Mouse (Mus musculus): ENCODE results near the gene Slc4a5. TPM values are rescaled to one million over a fixed set of nuclear protein-coding genes. Genes with fewer than 3 reads are reported as not detected.
"Not testable (repeated sequence)": the region's sequence is repeated elsewhere in the genome, so short reads cannot be mapped to it uniquely, and the experiment has no call there.

The Slc4a5 gene
- total RNA-seq, 2 experiments from 2014 or later, result not detected

DNA sequence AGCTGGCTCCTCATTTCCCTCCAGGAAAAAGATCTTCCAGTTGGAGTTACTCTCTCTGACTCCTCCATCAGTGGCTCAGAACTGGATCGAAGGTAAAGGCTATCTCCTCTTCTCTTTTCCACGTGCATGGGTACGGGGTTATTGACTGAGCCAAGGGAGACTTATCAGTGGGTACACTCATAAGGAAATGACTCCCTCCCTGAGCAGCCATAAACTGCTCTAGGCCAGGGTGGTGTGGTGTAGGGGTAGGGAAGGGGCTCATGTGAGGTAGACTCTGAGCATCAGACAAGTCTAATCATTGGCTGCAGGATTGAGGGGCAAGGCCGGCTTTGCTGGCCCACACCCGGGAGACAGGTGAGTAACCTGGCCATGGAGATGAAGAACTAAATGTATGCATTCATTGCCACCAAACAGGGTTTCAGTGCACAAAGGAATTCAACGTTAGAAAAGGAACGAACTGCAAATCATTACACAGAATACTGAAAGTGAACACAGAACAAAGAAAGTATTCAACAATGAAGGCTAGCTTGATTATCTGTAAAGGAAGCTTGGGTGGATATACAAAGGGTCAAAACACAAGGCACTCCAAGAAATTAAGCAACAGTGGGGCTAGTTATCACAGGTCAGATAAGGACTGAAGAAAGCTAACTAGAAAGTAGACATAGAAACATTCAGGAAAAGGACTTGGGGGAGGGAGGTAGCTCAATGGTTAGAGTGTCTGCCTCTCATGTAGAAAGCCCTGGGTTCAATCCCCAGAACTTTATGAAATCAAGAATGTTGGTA is 81.0 kb downstream of the Slc4a5 start:
- no peak for ATAC-seq (replicated peaks; ENCODE audit: poor library complexity, severe bottlenecking)

DNA sequence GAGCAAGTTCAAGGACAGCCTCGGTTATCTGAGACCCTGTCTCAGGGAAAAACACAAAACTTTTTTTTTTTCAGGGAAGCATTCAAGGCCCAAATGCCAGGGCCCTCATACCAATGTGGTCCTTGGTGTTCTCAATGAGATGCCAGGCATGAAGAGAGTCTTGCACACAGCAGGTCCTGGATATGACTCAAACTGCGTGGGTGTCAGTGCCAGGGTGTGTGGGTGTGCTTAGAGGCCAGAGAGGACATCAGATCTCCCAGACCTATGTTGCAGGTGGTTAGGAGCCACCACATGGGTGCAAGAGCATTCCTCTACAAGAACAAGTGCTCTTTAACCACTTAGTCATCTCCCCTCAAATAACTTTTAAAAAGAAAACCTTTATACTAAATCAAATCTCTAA is 81.7 kb downstream of the Slc4a5 start:
- no peak for ATAC-seq (replicated peaks; ENCODE audit: poor library complexity, severe bottlenecking)

- ATAC-seq (replicated peaks; ENCODE audit: poor library complexity, severe bottlenecking), result no peak
These were observed 82.6 kb downstream of the Slc4a5 start for GRCm38 (mm10) chr6:83302264-83302663.

DNA sequence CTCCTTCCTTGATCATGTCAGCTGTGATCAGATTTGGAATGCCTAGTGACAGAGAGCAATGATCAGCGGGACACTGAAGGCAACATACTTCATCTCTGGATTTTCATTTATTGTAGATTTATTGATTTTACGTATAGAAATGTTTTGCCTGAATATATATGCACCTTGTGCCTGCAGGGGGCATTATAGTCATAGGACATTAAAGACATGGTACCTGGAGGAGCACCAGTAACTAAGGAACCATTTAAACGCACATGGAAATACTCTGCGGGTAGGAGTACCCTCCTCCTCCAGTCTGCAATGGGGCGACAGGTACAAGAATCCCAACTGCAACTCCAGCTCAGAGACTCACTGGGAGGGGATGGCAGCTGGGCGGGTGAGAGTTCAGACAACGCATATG is 89.4 kb downstream of the Slc4a5 start:
- ATAC-seq (replicated peaks; ENCODE audit: poor library complexity, severe bottlenecking), result no peak

- no peak for ATAC-seq (replicated peaks; ENCODE audit: poor library complexity, severe bottlenecking)
These were observed 91.6 kb downstream of the Slc4a5 start for GRCm38 (mm10) chr6:83311206-83311605.

GRCm38 (mm10) chr6:83312021-83312420 is 92.4 kb downstream of the Slc4a5 start:
- ATAC-seq (replicated peaks; ENCODE audit: poor library complexity, severe bottlenecking), result no peak

- no peak for ATAC-seq (replicated peaks; ENCODE audit: poor library complexity, severe bottlenecking)
These were observed 92.9 kb downstream of the Slc4a5 start for GRCm38 (mm10) chr6:83312514-83312913.

DNA sequence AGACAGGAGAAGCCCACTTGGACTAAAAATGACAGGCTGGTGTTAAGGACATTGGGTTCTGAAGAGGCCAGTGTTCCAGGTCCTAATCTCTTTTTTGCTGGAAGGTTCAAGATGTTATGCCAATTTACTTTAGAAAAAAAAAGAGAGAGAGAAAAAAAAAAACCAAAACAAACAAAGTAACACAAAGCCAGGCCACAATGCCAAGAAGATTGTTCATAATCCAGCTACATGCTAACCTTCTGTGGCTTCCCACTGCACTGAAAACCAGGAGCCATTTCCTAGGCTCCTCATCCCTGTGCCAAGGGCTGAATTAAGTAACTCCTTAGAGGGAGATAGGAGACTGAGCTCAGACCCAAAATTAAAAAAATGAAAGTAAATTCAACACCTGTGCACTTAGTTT is 95.7 kb downstream of the Slc4a5 start:
- ATAC-seq (replicated peaks; ENCODE audit: poor library complexity, severe bottlenecking), result no peak

GRCm38 (mm10) chr6:83316022-83316421 is 96.4 kb downstream of the Slc4a5 start:
- ATAC-seq (replicated peaks; ENCODE audit: poor library complexity, severe bottlenecking), result no peak

DNA sequence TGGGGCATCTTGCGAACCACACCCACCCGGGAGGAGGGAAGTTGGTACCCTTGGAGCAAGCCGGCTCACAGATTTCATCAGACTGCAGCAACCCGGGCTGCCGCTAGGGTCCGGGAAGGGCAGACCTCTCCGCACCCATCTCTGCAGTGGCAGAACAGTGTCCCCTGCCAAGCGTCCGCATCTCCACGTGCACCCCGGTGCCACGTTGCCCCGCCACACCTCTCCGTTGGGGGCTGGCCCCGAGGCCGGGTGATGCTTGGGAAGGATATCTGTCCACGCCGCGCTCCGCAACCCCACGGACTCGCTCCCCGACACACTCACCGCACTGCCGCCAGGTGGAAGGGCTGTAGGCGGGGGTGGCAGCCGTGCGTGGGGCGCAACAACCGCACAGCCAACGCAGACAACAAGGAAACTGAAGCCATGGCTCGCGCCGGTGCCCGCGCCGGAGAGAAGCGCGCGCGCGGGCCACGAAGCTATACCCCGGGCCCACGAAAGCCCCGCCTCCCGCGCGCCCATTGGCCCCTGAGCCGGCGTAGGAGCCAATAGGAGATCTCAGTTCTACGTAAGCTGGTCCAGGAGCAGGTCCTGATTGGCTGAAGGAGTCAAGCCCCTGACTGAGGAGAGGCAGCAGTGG is 97.6 kb downstream of the Slc4a5 start:
- peak; percentile 91 for ATAC-seq (replicated peaks; ENCODE audit: poor library complexity, severe bottlenecking)

DNA sequence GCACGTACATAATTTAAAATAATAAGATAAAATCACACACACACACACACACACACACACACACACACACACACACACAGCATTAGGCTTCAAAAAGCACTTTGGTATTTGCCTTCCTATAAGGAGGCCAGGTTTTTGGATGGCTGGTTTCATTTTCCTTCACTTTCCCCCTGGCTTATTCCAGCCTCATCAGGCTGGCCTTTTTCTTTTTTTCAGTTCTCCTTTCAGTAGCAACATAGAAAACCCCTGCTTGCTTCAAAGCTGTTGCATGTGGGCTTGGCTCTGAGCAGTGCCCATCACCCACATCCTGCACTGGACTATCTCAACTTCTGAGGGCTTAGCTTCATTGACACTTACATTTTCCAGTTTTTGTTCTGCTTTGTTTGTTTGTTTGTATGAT is 102.3 kb downstream of the Slc4a5 start:
- ATAC-seq (replicated peaks; ENCODE audit: poor library complexity, severe bottlenecking), result peak; percentile 15

- no peak for ATAC-seq (replicated peaks; ENCODE audit: poor library complexity, severe bottlenecking)
These were observed 103.2 kb downstream of the Slc4a5 start for GRCm38 (mm10) chr6:83322794-83323193.

DNA sequence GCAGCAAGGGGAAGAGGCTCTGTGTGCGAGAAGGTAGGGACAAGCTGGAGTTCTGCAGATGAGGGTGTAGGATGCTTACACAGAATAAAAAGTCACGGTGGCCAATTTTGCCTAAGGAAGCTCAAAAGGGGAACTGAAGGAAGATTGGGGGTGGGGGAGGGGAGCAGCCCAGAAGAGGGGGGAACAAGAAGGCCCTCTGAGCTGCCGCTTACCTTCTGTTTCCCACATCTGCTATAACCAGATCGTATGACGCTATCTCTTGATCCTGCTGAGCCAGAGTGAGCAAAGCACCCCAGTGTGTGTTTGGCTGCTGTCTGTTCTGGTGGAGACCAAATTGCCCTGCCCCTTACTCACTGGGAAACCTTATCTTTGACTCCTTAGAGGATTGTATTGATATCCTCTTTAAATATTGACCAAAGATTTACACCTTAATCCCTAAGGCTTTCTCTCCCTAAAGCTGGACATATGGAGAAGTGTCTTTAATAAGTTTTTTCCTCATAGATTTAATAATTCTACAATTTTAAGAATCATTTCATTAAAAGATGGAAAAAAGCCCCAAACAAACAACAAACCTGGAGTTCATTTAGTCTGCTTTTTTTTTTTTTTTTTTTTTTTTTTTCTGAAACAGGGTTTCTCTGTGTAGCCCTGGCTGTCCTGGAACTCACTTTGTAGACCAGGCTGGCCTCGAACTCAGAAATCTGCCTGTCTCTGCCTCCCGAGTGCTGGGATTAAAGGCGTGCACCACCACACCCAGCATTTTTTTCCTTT is 104.2 kb downstream of the Slc4a5 start:
- peak; percentile 45 for ATAC-seq (replicated peaks; ENCODE audit: poor library complexity, severe bottlenecking)

DNA sequence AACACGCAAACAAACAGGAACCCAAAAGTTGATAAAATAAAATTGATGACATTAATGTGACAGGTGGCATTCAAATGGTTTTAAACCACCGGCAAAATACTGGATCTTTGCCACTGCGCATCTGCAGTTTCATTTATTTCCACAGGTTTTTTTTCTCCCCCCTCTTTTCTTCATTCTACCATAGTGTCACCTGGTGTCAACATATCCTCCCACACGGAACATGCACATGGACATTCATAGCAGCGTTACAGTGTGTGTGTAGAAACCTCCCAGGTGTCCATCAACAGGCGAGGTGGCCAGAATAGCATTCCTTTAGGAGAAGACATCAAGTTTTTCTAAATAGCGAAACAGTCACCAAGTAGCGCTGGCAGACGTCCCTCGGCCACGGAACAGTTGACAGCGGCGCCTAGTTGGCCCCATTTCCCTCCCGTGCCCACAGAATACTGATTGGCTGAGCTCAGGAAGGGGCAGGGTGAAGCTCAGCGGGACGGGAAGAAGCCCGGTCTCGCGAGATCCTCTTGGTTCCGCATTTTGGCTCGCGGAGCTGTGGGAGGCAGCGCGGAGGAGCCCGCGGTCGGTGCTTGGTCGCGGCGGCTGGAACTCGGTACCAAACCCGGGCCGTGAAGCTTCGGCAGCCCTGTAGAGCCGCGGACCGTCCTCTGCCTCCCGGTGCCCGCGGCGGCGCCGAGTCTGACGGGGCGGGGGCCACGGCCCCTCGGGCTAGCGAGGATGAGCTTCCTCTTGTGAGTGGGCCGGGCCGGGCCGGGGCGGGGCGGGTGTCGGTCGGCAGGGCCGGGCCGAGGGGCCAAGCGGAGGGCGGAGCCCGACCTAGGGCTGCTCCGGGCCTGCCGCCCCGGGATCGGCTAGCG is 106.1 kb downstream of the Slc4a5 start, which contains the start of the genes Mthfd2 and Mob1a:
TSS of gene Mthfd2 (minus strand) at position 384 of the 869 bp plus-strand sequence.
TSS of gene Mob1a (plus strand) at position 492 of the 869 bp plus-strand sequence.
- peak; percentile 88 for ATAC-seq (replicated peaks; ENCODE audit: poor library complexity, severe bottlenecking)

DNA sequence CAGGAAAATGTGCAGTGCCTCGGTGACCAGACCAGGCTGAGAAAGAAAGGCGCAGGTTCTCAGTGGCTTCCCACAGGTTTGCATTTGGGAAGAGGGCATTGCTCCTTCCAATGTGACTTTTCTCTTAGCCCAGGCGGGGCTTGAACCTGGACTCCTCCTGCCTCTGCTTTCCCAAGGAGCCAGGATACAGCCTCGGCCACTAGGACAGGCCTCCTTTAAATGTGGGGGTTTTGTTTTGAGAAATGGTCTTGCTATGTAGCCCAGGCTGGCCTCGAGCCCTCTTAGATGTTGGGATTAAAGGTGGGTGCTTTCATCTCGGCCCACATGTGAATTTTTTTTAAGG is 106.7 kb downstream of the Slc4a5 start:
- ATAC-seq (replicated peaks; ENCODE audit: poor library complexity, severe bottlenecking), result 0 out of 2 replicates have a peak, but pooled peaks have one; percentile 1

- no peak for ATAC-seq (replicated peaks; ENCODE audit: poor library complexity, severe bottlenecking)
These were observed 107.1 kb downstream of the Slc4a5 start for GRCm38 (mm10) chr6:83326761-83327160.

DNA sequence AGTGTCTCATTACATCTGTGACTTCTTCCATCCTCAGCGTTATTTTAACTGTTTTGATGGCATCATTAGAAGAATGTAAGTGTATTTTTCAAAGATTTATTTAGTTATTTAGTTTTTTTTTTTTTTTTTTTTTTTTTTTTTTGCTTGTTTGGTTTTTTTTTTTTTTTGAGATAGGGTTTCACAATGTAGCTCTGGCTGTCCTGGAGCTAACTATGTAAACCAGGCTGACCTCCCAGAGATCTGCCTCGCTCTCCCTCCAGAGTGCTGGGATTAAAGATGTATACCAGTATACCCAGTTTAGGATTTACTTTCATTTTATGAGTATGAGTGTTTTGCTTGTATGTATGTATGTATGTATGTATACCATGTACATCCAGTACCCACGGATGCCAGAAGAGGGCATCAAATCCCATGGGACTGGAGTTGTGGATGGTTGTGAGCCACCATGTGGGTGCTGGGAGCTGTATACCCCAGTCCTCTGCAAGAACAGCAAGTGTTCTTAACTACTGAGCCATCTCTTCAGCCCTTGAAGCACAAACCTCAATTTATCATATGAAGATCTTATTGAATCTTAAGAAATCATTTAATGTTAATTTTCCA is 108.1 kb downstream of the Slc4a5 start:
- ATAC-seq (replicated peaks; ENCODE audit: poor library complexity, severe bottlenecking), result no peak

DNA sequence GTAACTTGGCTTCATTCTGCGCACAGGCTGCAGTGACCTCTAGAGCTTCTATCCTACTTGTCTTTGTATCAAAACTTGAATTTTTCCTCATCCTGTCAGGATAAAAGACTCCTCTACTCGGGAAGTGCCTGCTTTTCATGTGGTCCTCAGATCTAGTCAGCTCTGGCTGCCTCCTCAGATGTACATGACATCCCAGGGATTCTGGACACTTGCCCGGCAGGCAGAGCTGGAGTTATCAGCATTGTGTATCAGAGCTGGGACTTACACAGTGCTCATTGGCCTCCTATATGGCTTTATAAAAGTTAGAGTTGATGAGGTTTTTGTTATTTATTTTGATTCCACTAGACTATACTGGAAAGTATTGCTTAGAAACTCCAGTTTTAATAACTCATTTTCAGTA is 121.8 kb downstream of the Slc4a5 start:
- no peak for ATAC-seq (replicated peaks; ENCODE audit: poor library complexity, severe bottlenecking)

- ATAC-seq (replicated peaks; ENCODE audit: poor library complexity, severe bottlenecking), result no peak
These were observed 123.3 kb downstream of the Slc4a5 start for GRCm38 (mm10) chr6:83342957-83343356.

- not testable (repeated sequence) for ATAC-seq (replicated peaks; ENCODE audit: poor library complexity, severe bottlenecking)
These were observed 125.7 kb downstream of the Slc4a5 start for GRCm38 (mm10) chr6:83345285-83345684.
